Mouse (Mus musculus) spleen, adult 2 months (tissue): ENCODE results near the gene Calcoco1.
A peak's percentile ranks its signal among the peaks of the same experiment; 100 is the strongest.

Source experiments
- CTCF ChIP-seq: fragments of 200-500 bp; IDR thresholded peaks from 2 replicates; pipeline ENCODE4 v1.5.1; 2011; ENCODE audit warnings: mild to moderate bottlenecking, inconsistent platforms; ENCODE audit not compliant: insufficient read depth, insufficient read length, insufficient replicate concordance; ENCODE audit errors: extremely low read depth
- POLR2A ChIP-seq: fragments of 200-500 bp; IDR thresholded peaks from 2 replicates; pipeline ENCODE4 v1.6.1; 2011; ENCODE audit warnings: low read depth, low read length, inconsistent platforms

GRCm38 (mm10) chr15:102739520-102740297 is 17.7 kb upstream of the Calcoco1 start:
- peak; percentile 66; the same call in 1 of the 2 replicates for TF ChIP-seq CTCF
- no peak for TF ChIP-seq POLR2A
